Mouse (Mus musculus): ENCODE measurements around the gene Phactr3. TPM values are rescaled to one million over a fixed set of nuclear protein-coding genes. Genes with fewer than 3 reads are reported as not detected.

The Phactr3 gene
- total and polyA plus RNA-seq, 3 experiments: not detected

DNA sequence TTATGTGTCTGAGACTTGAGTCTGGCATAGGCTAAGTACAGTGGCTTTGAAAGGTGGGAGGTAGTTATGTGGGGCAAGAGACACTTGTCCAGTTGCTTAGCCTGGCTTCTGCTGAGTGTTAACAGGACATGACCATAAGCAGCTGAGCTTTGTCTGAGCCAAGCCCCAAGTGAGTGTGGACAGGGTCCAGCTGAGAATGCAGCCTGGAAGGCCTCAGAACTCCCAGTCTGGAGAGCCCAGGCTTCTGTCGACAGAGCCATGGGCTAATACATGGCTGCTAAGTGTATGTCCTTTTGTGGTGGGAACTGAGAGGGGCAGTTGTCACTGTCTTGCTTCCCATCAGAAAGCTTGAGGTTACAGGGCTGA, 37.1 kb downstream of the Phactr3 start:
- TF ChIP-seq GATA1 (IDR thresholded peaks at IDR 0.05; ENCODE audit: low read depth, low read length) (no peak), CHD1 (IDR thresholded peaks at IDR 0.05; ENCODE audit: low read depth, low read length) (no peak), POLR2AphosphoS2 (IDR thresholded peaks at IDR 0.05; ENCODE audit: low read length) (no peak), USF2 (IDR thresholded peaks at IDR 0.05; ENCODE audit: borderline replicate concordance in 1 of 2, insufficient read depth in 1 of 2, low read depth in 1 of 2, low read length in 2 of 2) (no peak), E2F4 (IDR thresholded peaks at IDR 0.05; ENCODE audit: borderline replicate concordance, low read depth, low read length) (no peak), TBP (IDR thresholded peaks at IDR 0.05; ENCODE audit: low read depth, low read length) (no peak), CTCF (IDR thresholded peaks at IDR 0.05 in 2 of 3, conservative IDR thresholded peaks at IDR 0.05 in 1 of 3; ENCODE audit: control insufficient read depth in 1 of 3, insufficient read depth in 1 of 3, low read depth in 2 of 3, low read length in 3 of 3, poor library complexity in 1 of 3, severe bottlenecking in 1 of 3) (no peak), MEF2A (IDR thresholded peaks at IDR 0.05; ENCODE audit: extremely low read depth, insufficient replicate concordance, low read depth, low read length, poor library complexity, severe bottlenecking) (no peak), RAD21 (IDR thresholded peaks at IDR 0.05; ENCODE audit: low read depth, low read length) (no peak), ZC3H11A (IDR thresholded peaks at IDR 0.05; ENCODE audit: low read depth, low read length) (no peak), MXI1 (IDR thresholded peaks at IDR 0.05; ENCODE audit: low read depth, low read length) (no peak), ZKSCAN1 (IDR thresholded peaks at IDR 0.05; ENCODE audit: low read depth, low read length) (no peak)
- no peaks in the 10 kb centered on the region for H3K79me2 ChIP-seq (ENCODE audit: control insufficient read depth, insufficient read depth, low read length, poor library complexity)
- no peaks in the 10 kb centered on the region for H3K4me1 ChIP-seq (ENCODE audit: control insufficient read depth in 1 of 2, insufficient read depth in 2 of 2, low read length in 2 of 2)
- no peaks in the 10 kb centered on the region for H3K36me3 ChIP-seq (ENCODE audit: control insufficient read depth in 1 of 2, insufficient read depth in 2 of 2, low read length in 2 of 2)
- H3K27me3 ChIP-seq (ENCODE audit: control insufficient read depth in 1 of 2, insufficient read depth in 2 of 2, low read length in 2 of 2): no peaks in the 10 kb centered on the region
- no peak for DNase-seq (ENCODE audit: low read depth, low spot score)
- H3K27ac ChIP-seq (ENCODE audit: control insufficient read depth, low read depth, low read length): no peak overlapping the region
- no peak overlapping the region for H3K4me3 ChIP-seq (ENCODE audit: control insufficient read depth in 1 of 2, insufficient read depth in 1 of 2, low read depth in 2 of 2, low read length in 2 of 2)
- H3K9ac ChIP-seq (ENCODE audit: control insufficient read depth, low read depth, low read length, poor library complexity, severe bottlenecking): no peak overlapping the region
- H3K9me3 ChIP-seq (replicated peaks; ENCODE audit: insufficient read depth, low read length): no peaks in the 10 kb centered on the region

DNA sequence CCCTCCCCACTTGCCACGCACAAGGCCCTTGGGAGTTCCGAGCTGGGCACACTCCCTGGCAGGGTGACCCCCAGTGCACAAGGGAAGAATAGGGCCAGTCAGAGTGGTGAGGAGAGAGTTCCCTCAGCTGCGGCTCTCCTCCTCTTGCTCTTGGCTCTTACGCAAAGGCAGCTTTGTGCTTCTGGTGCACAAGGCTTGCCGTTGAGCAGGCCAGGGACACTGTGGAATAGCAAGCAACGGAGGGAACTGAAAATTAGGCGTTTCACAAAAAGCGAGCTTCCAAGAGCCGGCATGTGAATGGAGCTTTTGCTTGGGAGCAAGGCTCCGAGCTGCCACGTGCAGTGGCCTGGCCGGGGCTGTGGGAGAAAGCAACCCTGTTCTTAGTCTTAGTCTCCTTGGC, 40.2 kb downstream of the Phactr3 start:
- no peaks in the 10 kb centered on the region for H3K9me3 ChIP-seq (replicated peaks; ENCODE audit: insufficient read depth, low read length)
- no peak overlapping the region for H3K4me3 ChIP-seq (ENCODE audit: control insufficient read depth in 1 of 2, insufficient read depth in 1 of 2, low read depth in 2 of 2, low read length in 2 of 2)
- H3K9ac ChIP-seq (ENCODE audit: control insufficient read depth, low read depth, low read length, poor library complexity, severe bottlenecking): no peak overlapping the region
- H3K4me1 ChIP-seq (ENCODE audit: control insufficient read depth in 1 of 2, insufficient read depth in 2 of 2, low read length in 2 of 2): no peaks in the 10 kb centered on the region
- no peak overlapping the region for H3K27ac ChIP-seq (ENCODE audit: control insufficient read depth, low read depth, low read length)
- H3K27me3 ChIP-seq (ENCODE audit: control insufficient read depth in 1 of 2, insufficient read depth in 2 of 2, low read length in 2 of 2): no peaks in the 10 kb centered on the region
- H3K79me2 ChIP-seq (ENCODE audit: control insufficient read depth, insufficient read depth, low read length, poor library complexity): no peaks in the 10 kb centered on the region
- H3K36me3 ChIP-seq (ENCODE audit: control insufficient read depth in 1 of 2, insufficient read depth in 2 of 2, low read length in 2 of 2): no peaks in the 10 kb centered on the region
- TF ChIP-seq ZMIZ1 (IDR thresholded peaks at IDR 0.05; ENCODE audit: low read depth, low read length) (no peak), UBTF (IDR thresholded peaks at IDR 0.05; ENCODE audit: borderline replicate concordance, insufficient read depth, low read depth, low read length) (no peak), ELF1 (IDR thresholded peaks at IDR 0.05; ENCODE audit: low read depth, low read length) (no peak), ZKSCAN1 (IDR thresholded peaks at IDR 0.05; ENCODE audit: low read depth, low read length) (no peak), POLR2A (IDR thresholded peaks at IDR 0.05; ENCODE audit: control insufficient read depth in 1 of 2, insufficient read depth in 1 of 2, low read depth in 1 of 2, low read length in 2 of 2, poor library complexity in 1 of 2) (no peak), POLR2AphosphoS5 (IDR thresholded peaks at IDR 0.05; ENCODE audit: borderline replicate concordance, low read depth, low read length) (no peak), E2F4 (IDR thresholded peaks at IDR 0.05; ENCODE audit: borderline replicate concordance, low read depth, low read length) (no peak), JUND (IDR thresholded peaks at IDR 0.05; ENCODE audit: low read depth, low read length) (no peak), USF2 (IDR thresholded peaks at IDR 0.05; ENCODE audit: borderline replicate concordance in 1 of 2, insufficient read depth in 1 of 2, low read depth in 1 of 2, low read length in 2 of 2) (no peak), TCF12 (IDR thresholded peaks at IDR 0.05; ENCODE audit: low read depth, low read length) (no peak), HCFC1 (IDR thresholded peaks at IDR 0.05; ENCODE audit: low read depth, low read length) (no peak), EP300 (IDR thresholded peaks at IDR 0.05; ENCODE audit: low read depth in 1 of 2, low read length in 2 of 2) (no peak), GABPA (IDR thresholded peaks at IDR 0.05; ENCODE audit: low read depth, low read length) (no peak)
- DNase-seq (ENCODE audit: low read depth, low spot score): no peak

Measured in MEL (cell line).